Mouse (Mus musculus): ENCODE measurements around the gene Slc35g2. TPM values are rescaled to one million over a fixed set of nuclear protein-coding genes. Genes with fewer than 3 reads are reported as not detected.

Gene Slc35g2
- polyA plus RNA-seq (2012; rRNA removed; ENCODE audit: low replicate concordance) = 1.1 and 1.3 TPM in 2 replicates

DNA sequence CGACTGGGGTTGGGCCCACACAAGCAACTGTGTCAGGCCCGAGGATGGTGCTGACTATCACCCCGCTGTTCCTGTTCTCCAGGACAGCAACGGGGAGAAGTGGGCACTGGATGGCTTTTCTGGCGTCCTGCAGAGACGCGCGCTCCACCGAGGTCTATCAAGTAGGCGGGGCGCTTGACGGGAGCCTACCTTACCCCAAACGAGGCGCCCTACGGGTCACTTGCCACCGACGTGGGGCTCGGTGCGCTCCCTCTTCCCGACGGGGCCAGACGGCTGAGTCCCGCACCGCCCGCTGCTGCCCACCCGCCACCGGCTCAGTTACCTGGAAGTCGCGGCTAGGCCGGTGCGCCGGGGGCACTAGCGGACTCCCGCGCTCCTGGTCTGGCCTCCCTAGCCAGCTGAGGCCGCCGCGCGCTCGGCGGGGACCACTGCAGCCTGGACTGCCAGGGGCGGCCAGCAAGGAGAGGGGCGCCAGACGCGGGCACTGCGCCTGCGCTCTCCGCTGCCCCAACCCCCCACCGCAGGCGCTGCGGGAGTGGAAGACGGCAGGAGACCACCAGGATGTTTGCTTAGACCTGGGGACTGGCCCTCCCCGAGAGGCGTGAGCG lies at the start of gene Slc35g2:
Slc35g2 (minus strand) TSS at position 465 of the 608 bp plus-strand sequence.

DNA sequence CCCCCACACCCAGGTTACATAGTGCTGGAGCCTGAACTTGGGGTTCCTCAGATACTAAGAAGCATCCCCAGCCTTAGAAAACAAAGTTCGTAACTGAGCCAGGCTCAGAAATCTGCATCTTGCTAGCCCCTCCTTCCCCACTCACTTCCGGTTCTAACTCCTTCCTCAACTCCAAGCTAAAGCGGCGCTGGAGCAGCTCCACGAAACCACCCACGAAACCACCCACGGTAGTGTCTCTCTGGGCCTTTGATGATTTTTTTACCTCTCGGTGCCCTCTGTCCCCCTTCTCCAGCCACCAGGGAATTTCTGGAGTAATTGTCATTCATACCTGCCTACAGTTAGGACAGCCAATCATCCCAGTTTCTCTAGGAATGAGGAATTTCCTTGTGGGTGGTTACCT lies 26.7 kb upstream of the Slc35g2 start, which contains the start of gene Stag1:
Stag1 (plus strand) TSS at position 253 of the 400 bp plus-strand sequence.

DNA sequence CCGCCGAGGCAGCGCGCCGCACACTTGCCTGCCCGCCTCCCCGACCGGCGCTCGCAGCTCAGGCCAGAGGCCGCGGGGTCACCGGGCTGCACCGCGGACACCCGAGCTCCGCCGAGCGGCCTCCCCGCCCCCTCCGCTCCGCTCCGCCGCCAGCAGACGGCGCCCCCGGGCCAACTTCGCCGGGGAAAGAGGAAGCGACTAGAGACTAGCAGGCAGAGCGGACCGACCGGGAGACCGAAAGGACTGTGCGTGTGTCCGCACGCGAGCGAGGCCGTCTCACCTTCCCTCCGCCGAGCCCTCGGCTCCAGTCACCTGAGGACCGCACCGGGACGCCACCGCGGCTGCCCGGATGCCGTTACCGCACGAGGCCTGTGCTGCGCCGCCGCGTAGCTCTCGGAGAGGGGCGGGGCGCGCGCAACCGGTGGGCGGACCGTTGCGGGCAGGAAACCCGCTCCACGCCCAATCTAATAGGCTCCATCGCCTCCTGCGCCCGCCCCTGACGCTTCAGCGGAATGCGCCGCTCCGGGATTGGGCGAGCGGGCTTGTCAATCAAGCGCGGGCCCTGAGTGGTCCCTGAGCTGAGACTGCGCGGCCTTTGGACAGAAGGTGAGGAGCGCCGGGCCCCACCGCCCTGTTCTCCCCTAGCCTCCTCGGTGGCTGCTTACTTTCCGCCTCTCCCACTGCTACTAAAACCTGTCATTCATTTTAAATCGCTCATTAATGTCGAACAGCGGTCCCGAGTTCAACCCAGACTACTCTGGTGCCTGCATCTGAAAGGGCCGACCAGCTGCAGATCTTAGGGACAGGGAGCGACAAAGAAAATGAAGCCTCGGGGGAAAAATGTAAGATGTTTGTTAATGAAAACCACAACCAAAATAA lies 24.9 kb downstream of the Slc35g2 start, which contains the start of gene Nck1:
Nck1 (minus strand) TSS at position 420 of the 879 bp plus-strand sequence.

Other genes starting within 250 kb of the Slc35g2 start
- 5.3 and 9.2 TPM in 2 replicates for gene Il20rb, start 84.3 kb downstream of the Slc35g2 start, polyA plus RNA-seq (2012; rRNA removed; ENCODE audit: low replicate concordance)
- gene Nck1, start 25.0 kb downstream of the Slc35g2 start, polyA plus RNA-seq (2012; rRNA removed; ENCODE audit: low replicate concordance) = 7.6 and 12.2 TPM in 2 replicates
- 5.3 and 5.4 TPM in 2 replicates for gene Stag1, start 26.7 kb upstream of the Slc35g2 start, polyA plus RNA-seq (2012; rRNA removed; ENCODE audit: low replicate concordance)

Measured in subcutaneous adipose tissue, adult 2 months (tissue).